Mouse (Mus musculus): ENCODE measurements around the gene Hspb1. TPM values are rescaled to one million over a fixed set of nuclear protein-coding genes. Genes with fewer than 3 reads are reported as not detected.

Hspb1 gene
- total RNA-seq, 4 experiments from 2014 or later = 202 to 250 (median 231) TPM

DNA sequence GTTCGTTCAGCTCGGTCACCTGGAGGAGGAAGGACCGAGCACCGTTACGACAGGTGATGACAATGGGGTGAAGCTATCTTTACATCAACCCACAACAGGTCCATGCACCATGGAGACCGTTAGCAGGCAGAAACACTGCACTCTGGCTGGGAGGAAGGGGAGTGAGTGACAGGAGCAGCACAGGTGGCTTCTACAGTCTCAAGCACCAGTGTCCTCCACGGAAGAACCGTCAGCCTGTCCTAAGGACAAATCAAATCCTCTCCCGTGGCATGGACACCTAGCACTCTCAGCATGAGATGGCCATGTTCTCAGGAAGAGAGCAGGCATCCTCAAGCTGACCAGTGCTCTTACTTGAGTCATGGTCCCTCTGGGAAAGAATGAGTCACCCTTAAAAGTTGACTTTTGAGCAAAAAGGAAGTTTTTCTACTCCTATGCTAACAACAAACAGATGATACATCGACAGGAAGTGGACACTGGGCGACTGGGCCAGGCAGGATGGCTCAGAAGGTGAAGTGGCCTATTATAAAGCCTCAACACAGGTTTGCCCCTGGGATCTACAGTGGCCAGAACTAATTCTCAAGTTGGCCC lies 24.0 kb downstream of the Hspb1 start:
- no peak for DNase-seq (ENCODE audit: low spot score in 2 of 2)

DNA sequence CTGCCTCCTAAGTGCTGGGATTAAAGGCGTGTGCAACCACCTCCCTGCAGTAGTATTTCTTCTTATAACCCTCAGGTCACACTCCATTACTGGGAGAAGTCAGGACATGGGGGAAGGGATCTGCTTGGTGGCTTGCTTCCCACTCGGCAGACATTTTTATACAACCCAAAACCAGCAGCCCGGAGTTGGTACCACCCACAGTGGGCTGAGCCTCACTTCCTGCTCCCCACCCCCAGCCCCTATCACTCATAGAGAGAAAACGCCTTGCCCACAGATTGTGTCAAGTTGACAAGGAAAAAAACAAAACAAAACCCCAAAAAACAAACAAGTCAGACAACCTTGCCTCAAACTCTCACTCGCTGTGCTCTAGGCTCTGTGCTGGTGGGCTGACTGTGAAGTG lies 25.5 kb downstream of the Hspb1 start:
- DNase-seq (ENCODE audit: low spot score in 2 of 2) = no peak

DNA sequence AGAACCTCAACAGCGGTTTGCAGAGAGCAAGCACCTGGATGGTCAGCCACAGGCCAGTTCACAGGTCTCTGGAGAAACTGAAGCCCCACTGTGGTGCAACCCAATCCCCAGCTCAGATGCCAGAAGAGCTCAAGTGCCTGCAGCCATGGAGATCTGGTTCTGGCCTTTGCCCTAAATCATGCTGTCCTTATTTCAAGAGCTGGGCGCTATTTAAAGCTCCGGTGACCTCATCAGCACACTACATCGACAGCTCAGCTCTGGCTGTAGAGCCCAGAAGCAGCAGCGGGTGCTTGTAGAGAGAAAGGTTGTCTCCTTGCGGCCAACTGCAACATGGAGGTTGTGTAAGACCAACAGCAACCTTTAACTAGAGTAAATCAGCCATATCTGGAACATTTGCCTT lies 26.4 kb downstream of the Hspb1 start:
- peak; percentile 73 to 85 for DNase-seq (ENCODE audit: low spot score in 2 of 2)

DNA sequence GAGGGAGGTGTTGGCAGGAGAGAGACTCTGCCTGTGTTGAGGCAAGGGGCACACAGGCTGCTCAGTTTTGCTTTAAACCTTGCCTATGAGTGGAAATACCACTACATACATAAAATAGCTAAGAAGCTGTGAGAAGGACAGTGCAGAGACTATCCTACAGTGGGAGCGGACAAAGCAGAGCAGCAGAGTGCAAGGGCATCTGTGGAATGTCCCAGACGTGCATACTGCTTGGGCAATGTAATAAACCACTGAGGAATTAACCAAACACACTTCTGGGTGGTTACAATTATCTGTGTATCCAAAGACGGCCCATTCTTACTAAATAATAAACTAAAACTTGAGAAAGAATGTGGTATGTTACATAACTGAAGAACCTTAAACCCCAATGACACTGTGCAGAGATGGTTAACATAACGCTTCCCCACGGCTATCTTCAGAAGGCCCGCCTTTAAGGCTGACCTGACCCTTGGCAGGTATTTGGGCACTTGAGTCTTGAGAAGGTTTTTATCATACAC lies 28.4 kb downstream of the Hspb1 start:
- DNase-seq (ENCODE audit: low spot score in 2 of 2) = no peak

DNA sequence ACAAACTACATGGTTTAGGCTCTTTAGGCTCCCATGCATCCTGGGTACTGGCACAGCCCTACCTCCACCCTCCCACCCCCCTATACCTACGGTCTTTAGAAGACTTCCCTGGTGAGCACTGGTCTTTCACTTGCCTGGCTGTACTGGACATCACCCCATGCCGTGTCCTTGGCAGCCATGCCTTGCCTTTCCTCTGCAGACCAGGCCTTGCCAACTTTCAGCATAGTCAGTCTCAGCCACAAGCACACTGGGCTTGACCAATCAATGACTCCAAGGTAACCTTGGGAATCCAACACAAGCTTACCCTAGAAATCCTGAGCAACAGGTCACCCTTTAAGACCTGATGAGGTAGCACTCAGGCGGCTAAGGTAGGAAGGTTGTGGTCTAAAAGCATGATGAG lies 28.9 kb downstream of the Hspb1 start:
- no peak for DNase-seq (ENCODE audit: low spot score in 2 of 2)

DNA sequence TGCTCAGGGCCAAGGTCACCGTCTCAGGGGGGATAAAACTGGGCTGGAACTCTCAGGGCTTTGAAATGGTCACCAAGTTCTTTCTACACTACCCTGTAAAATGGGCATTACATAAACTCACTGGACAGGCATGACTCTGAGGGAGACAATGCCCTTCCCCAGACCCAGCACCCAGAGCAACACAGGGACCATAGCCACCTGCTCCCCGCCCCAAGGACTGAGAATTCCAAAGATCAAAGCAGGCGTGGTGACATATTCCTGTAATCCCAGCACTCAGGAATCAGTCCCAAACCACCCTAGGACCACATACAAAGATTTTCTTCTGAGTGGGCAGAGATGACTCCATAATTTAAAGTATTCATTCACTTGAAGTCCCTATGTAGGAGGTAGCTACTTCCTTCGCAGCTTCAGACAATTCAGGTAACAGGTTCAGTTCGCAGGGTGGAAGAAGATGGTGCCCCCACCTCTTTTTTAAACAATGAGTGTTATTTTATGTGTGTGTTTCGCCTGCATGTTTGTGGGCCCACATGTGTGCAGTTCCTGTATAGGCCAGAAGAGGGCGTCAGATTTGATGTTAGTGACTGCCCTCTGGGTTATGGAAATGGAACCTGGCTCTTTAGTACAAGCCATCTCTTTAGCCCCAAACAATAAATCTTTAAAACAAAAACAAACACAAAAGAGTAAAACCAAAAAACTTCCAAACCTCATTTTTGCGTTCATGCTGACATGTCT lies 29.8 kb downstream of the Hspb1 start:
- no peak for DNase-seq (ENCODE audit: low spot score in 2 of 2)

DNA sequence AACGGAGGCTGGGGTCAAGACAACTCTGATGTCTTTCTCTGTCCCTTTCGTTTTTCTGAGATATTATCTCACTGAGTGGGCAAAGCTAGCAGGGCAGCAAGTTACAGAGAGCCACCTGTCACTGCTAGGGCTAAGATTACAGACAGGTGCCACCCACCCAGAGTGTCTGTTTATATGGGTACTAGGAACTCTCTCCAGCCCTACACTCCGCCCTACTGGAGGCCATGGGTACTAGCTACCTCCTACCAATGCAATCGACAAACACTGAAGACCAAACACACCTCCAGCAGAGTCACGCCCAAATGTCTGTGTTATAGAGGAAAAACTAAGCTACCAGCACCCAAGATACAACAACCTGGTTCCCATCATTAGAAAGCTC lies 30.3 kb downstream of the Hspb1 start:
- no peak for DNase-seq (ENCODE audit: low spot score in 2 of 2)

DNA sequence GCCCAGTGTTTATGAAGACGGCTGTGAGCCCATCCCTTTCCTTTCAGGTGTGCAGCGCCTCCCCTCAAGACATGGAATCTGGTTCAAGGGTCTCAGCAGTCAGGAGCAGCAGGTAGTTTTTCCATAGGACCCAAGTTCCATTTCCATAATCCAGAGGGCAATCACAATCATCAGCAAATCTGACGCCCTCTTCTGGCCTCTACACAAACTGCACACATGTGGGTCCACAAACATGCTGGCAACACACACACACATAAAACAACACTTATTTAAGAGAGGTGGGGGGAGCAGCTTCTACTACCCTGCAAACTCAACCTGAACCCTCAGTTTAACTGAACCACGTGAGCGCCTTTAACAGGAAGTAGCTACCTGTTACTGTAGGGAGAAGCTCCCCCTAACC lies 30.9 kb downstream of the Hspb1 start:
- DNase-seq (ENCODE audit: low spot score in 2 of 2) = no peak

DNA sequence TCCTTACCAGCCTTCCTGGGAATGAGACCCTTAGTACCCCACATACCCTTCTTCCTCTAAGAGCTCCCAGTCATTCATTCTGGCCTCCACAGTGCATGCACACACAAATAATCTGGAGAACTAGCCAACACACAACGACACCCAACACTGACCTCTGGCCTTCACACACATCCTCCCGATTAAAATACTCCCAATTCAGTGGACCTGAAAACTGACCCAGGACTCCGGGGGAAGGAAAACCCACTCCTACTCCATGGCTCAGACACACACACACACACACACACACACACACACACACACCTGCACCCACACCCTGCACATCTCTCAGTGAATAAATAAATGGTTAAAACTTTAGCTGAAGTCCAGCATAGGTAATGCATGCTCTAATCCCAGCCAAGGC lies 32.2 kb downstream of the Hspb1 start:
- DNase-seq (ENCODE audit: low spot score in 2 of 2) = no peak

DNA sequence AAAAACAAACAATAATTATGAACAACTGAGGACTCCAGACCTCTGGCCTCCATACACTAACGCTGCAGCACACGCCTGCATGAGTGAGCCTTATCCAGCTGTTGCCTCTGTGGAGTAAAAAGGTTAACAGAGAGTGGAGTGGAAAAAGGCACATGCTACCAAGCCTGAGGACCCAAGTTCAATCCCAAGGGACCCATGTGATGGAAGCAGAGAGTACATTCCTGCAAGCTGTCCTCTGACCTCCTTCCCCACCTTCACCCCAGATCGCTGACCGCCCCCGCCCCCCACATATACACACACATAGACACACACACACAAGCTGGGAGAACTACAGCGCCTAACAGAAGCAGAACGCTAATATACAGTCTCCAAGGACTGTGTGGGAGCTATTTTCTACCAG lies 36.2 kb downstream of the Hspb1 start:
- no peak for DNase-seq (ENCODE audit: low spot score in 2 of 2)

DNA sequence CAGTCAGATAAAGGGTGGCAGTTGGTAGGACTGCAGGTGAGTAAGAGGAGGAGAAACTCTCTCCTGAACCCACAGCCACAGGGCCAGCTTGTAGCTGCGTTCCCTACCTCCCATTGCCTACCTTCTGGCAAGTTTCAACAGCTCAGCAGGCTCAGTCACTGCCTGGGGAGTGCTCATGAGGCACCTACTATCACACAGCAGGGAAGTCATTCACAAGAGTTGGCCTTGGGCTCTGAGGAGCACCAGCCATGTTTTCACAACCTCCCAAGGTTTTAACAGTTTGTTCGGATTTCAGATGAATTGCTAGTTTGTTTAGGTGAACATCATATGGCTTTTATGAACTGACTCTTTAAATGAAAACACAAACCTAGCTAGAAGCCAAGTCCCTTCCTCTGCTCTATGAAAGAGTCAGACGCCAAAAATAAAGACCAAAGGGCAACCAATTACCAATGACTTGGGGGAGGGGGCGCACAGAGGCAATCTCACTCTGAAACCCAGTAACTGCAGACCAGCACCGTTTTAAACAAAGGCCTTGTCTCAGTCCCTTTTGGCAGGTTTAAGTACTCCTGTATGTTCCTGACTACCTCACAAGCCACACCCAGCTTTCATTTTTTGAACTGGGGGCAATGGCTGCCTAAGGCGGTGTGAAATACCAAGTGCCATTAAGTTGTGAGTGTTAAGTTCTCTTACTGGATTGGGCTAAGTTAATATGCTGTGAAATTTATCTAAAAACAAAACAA lies 42.1 kb downstream of the Hspb1 start:
- DNase-seq (ENCODE audit: low spot score in 2 of 2) = no peak

DNA sequence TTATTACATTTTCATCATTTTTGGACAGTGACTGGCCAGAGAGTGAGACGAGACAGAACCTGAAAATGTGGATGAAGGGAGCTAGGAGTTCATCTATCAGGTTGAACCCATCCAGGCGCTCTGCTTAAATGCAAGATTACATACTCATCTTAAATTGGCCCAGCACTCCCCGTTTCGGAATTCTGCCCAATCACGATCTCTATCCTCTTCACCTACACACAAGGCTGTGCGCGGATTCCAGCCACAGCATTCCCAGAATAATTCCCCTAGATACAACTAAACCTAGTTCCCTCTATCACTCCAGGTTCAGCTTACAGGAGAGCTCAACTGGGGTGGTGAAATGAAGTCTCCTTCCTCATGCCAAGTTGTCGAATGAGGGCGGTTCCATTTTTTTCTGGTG lies 43.8 kb downstream of the Hspb1 start:
- DNase-seq (ENCODE audit: low spot score in 2 of 2) = no peak

DNA sequence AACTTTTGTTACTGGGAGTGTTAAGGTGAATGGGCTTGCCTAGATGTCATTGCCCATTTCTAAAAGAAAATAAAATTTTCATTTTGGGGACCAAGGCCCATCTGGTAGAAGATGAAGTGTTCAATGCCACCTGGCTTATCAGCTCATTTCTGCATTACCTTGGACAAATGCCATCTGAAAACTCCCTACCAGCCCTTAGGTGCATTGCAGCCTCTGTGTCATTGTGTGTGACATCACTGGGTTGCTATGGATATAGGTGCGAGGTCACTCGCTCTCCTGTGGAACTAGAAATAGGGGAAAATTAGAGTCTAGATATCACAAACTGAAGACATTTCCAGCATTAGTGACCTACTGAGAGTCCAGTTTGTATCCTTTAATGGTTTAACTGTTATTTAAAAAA lies 44.6 kb downstream of the Hspb1 start:
- DNase-seq (ENCODE audit: low spot score in 2 of 2) = no peak

DNA sequence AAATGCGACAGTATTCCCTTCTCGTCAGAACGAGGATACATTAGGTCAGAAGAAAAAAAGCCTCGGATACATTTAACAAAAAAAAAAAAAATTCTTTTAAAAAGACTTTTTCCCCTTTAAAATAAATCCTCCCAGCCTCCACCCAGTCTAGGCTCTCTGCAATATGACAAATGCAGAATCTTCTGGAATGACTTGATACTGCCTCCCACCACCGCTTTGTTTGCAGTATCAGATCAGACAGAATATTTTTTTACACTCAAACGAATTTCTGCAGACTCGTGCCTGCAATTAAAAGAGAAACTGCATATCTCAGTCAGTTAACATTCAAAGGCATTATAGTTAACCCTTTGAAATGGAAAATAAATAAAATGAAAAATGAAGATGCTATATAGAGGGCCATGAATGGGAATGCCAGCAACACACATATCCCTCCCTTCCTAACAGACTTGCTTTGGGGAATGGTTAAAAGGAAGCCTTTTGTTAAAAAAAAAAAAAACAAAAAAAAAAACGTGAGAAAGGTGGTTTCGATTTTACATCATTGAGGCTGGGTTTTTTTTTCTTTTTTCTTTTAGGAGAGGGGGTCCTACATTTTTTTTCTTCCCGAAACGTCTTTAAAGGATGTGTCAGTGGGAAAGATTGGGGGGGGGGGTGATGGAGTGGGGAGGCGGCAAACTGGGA lies 45.6 kb downstream of the Hspb1 start:
- no peak for DNase-seq (ENCODE audit: low spot score in 2 of 2)

DNA sequence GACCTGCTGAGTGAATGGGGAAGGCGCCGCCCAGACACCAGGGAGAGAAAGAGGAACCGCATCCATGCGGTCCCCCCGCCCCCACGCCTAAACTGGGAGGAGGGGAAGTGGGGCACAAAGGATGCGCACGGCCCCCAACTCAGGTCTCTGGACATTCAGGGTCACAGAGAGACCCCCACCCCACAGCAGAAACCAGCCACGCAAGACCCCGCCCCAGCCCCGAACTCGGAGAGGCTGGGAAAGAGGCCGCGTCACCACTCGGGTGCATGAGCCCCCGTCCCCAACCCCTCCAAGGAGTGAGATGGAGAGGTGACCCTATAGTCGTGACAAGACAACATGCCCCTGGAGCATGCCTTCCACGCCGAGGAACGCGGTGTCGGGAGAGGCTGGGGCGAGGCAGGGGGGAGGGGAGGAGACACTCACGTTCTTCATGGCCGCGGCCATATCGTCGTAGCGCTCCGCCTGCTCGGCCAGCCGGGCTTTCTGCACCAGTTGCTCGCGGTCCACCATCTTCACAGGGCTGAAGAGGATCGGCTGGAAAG lies 46.3 kb downstream of the Hspb1 start:
- DNase-seq (ENCODE audit: low spot score in 2 of 2) = peak; percentile 43 to 59

DNA sequence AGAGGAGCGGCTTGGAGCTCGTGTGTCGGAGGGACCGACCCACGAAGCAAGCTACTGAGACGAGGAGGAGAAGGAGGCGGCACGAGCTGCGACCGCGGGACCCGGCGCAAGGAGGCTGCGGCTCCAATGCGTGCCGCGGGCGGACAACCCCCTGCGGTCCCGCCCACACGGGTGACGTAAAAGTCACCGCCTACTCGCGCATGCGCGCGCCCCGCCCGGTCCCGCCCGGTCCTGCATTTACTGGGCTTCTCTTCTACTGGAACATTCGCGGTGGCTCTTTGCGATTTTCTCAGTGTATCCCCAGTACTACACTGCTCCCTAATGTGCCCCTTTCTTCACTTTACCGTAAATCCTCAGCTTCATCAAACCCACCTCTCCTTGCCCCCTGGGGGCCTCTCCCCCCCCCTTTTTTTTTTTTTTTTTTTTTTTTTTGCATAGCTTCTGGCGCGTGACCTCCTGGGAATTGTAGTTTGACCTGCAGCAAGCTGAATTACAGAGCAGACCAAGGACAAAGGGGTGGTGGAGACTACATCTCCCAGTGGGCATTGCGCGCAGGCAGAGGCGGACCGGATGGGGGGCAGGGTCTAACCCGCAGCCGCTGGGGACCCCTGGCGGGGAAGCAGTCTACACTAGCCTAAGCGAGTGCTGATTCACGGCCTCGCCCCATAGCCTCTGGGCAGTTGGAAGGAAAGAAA lies 46.9 kb downstream of the Hspb1 start, which contains the start of gene Ywhag:
Gene Ywhag (minus strand): TSS at position 136 of the 695 bp plus-strand sequence.
- DNase-seq (ENCODE audit: low spot score in 2 of 2) = peak; percentile 95 to 96

DNA sequence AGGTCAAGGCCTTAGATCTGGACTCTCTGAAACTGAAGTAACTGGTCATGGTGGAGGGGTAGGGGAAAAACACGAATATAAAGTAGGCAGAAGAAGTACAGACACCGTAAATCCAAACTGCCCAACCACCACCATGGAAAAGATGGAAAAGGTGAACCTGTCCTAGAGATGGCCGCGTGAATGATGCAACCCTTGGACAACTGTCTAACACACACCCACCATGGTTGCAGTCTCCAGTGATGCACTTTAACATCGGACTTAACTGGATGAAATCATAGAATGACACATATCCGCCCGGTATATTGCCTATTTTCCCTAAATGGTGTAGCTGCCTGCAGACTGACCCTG lies 47.4 kb downstream of the Hspb1 start:
- DNase-seq (ENCODE audit: low spot score in 2 of 2) = no peak

DNA sequence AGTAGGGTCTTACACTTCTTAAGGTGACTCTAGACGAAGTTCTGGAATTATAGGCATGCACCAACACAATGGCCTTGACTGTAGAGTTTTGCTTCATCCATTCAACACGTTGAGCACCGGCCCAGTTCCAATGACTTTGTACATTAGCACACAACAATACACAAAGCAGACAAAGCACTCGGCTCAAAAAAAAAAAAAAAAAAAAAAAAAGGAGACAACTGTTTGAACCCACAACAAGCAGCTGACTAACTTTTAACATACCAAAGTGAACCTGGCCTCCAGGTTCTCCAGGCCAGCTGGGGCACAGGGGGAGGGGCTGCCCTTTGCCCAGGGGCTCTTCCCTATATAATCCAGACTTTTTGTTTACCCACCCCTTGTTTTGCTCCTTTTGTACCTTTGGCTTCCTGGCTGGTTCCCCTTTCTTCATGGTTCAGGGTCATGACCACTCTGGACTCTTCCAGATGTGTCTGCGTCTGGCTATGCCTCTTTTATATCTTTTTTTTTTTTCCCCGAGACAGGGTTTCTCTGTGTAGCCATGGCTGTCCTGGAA lies 48.0 kb downstream of the Hspb1 start:
- no peak for DNase-seq (ENCODE audit: low spot score in 2 of 2)
